Mouse (Mus musculus) kidney, adult 2 months (tissue): Measurements from ENCODE around the gene Actn2.

ENCODE experiments used
- CTCF ChIP-seq: fragments of 200-500 bp; conservative IDR thresholded peaks from 2 replicates; pipeline ENCODE4 v1.5.1; 2011; ENCODE audit warnings: low read depth, mild to moderate bottlenecking, control low read depth, low read length, moderate library complexity, mixed read lengths; ENCODE audit not compliant: insufficient read depth, insufficient read length
- POLR2A ChIP-seq: fragments of 200-500 bp; IDR thresholded peaks from one replicate; pipeline ENCODE4 v1.6.1; 2011; ENCODE audit warnings: low read depth, low read length, control low read depth

- TF ChIP-seq CTCF (no peak), POLR2A (no peak)
Observed at GRCm38 (mm10) chr13:12243991-12244390, 96.6 kb downstream of the Actn2 start.
